Mouse (Mus musculus) left cerebral cortex, postnatal 14 days (tissue): Measurements from ENCODE around the gene Gm7714. TPM values are rescaled to one million over a fixed set of nuclear protein-coding genes. Genes with fewer than 3 reads are reported as not detected.
"Not testable (repeated sequence)": the region's sequence is repeated elsewhere in the genome, so short reads cannot be mapped to it uniquely, and the experiment has no call there.

ENCODE experiments used
- DNase-seq, 2 experiments: peaks; one replicate each; pipeline ENCODE4 v3.0.0; 2021 to 2022; ENCODE audit warnings: low spot score in 2 of 2, mixed read lengths in 1 of 2
- intact Hi-C: fragments of 180-260 bp; cut with DNase I; formaldehyde crosslinking; loops from one replicate; pipeline ENCODE4 v1.15.1; 2025
- long read RNA-seq, 2 experiments: library from polyadenylated mRNA; stranded (forward); transcript quantifications; one replicate each; pipeline ENCODE4 v2.0.0; 2021
- total RNA-seq, 2 experiments: library from RNA; stranded (reverse); gene quantifications; 2 replicates each; pipeline ENCODE4 v1.2.3; 2021

Gm7714 gene
- total RNA-seq, result not detected
- long read RNA-seq, experiment 1, result 0 reads
- long read RNA-seq, experiment 2, result 0 reads

GRCm38 (mm10) chr5:88268619-88269018 is at the start of gene Gm7714:
Gene Gm7714 (plus strand): TSS chr5:88268919.
- no peak for DNase-seq

GRCm38 (mm10) chr5:88256475-88256874 is 12.2 kb upstream of the Gm7714 start:
- DNase-seq, result no peak
- intact Hi-C loops, result no loop called here

More at GRCm38 (mm10) chr5:88268619-88269018, at the start of gene Gm7714:
- intact Hi-C loops, result no loop called here

- DNase-seq, intact Hi-C loops: not testable (repeated sequence)
These were observed 42.6 kb downstream of the Gm7714 start for GRCm38 (mm10) chr5:88311307-88311706.

DNA sequence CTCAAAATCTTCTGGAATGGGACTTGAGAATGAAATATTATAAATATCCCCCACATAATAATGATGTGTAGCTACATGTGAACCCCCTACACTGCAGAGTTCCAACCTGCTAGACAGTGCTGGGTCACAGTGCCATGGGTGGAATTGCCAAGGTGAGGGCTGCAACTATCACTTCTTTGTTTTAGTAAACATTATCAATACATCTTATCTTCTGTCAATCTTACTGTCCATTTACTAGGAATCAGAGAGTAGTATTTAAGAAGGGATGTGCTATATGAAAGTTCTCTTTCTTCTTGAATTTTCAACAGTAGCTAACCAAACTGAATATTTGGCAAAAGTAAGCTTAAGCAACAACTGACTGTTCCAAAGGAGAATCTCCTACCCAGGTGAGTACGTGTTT is 48.3 kb downstream of the Gm7714 start, which contains the start of gene Prol1:
Gene Prol1, plus strand, starts transcription at position 301 of the 400 bp plus-strand sequence.
- intact Hi-C loops, result no loop called here
- DNase-seq, result no peak

Other genes starting within 250 kb of the Gm7714 start
- not detected for gene Smr2, start 182.4 kb upstream of the Gm7714 start, total RNA-seq
- not detected for gene Gm11116, start 157.4 kb upstream of the Gm7714 start, total RNA-seq
- not detected for gene Gm11115, start 114.8 kb upstream of the Gm7714 start, total RNA-seq
- gene Prol1, start 48.4 kb downstream of the Gm7714 start, total RNA-seq, result not detected
- not detected for gene Amtn, start 107.2 kb downstream of the Gm7714 start, total RNA-seq
- not detected for gene Ambn, start 187.1 kb downstream of the Gm7714 start, total RNA-seq
- gene Enam, start 219.1 kb downstream of the Gm7714 start, total RNA-seq, result not detected